Mouse (Mus musculus) ES-CJ7 (cell line): Measurements from ENCODE around the gene Nt5c2.
A peak's percentile ranks its signal among the peaks of the same experiment; 100 is the strongest.

ENCODE experiments used
- DNase-seq: peaks from one replicate; pipeline ENCODE4 v3.0.0; 2011; ENCODE audit warnings: low read depth, low spot score

The Nt5c2 gene

DNA sequence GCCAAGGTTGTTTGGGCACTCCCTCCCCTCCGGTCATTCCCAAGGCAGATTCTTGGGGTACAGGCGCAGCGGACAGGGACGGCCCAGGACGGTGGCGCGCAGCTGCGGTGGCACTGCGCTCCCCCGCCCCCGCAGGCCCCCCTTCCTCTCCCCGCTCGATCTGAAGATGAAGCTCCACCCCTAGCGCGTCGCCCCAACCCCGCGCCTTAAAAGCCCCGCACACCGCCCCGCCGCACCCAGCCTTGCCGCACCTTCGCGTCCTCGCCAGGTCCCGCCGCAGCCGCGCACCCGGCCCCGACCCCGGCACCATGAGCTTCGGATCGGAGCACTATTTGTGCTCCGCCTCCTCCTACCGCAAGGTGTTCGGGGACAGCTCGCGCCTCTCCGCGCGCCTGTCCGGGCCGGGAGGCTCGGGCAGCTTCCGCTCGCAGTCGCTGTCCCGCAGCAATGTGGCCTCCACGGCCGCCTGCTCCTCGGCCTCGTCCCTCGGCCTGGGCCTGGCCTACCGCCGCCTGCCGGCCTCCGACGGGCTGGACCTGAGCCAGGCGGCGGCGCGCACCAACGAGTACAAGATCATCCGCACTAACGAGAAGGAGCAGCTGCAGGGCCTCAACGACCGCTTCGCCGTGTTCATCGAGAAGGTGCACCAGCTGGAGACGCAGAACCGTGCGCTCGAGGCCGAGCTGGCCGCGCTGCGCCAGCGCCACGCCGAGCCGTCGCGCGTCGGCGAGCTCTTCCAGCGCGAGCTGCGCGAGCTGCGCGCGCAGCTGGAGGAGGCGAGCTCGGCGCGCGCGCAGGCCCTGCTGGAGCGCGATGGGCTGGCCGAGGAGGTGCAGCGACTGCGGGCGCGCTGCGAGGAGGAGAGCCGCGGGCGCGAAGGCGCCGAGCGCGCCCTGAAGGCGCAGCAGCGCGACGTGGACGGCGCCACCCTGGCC, at the start of gene Nt5c2, which contains the start of gene Ina:
Gene Nt5c2 (minus strand): TSS at position 707 of the 935 bp plus-strand sequence.
Gene Ina (plus strand): TSS at position 252 of the 935 bp plus-strand sequence.
- peak; percentile 84 for DNase-seq

DNA sequence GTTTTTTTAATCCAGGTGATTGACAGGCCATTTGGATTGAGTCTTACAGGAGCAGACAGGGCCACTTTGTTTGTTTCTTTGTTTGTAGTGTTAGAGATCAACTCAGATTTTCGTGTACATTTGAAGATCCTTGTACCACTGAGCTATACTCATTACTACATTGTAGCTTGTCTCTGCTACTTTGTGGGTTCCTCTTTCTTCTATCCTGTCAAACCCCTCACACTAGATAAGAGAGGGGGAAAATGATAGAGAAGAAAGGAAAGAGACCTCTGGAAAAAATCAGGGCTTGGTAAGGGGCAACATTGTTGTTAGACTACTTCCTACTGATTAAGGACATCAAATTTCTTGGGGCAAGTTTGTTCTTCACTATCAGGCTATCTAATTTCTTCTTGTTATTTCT, 42.7 kb upstream of the Nt5c2 start:
- DNase-seq = no peak

DNA sequence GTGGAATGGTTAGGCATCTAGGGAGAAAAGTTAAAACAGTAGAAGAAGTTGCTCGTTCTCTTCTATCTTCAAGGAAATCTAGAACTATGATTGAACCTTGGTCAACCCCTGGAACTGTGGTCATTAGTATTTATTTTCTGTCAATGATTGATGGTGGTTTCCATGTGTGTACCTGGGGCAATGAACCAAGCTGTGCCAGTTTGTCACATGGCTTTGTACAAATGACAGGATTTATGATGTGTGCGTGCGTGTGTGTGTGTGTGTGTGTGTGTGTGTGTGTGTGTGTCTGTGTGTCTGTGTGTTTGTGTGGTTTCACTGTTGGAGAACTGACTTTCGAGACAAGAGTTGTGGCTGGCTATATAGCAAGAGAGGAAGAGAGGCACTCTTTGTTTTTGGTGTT, 38.5 kb upstream of the Nt5c2 start:
- no peak for DNase-seq

DNA sequence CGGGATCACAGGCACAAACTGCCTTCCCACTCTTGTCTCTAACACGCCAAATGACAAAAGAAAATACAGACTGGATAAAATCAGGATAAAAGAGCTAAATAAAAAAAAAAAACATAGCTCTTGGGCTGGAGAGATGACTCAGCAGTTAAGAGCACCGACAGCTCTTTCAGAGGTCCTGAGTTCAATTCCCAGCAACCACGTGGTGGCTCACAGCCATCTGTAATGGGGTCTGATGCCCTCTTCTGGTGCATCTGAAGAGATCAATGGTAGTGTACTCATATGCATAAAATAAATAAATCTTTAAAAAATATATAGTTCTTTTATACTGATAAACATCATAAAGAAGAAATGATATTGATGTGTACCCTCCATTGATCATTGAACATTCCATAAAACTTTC, 38.0 kb upstream of the Nt5c2 start:
- DNase-seq = no peak

DNA sequence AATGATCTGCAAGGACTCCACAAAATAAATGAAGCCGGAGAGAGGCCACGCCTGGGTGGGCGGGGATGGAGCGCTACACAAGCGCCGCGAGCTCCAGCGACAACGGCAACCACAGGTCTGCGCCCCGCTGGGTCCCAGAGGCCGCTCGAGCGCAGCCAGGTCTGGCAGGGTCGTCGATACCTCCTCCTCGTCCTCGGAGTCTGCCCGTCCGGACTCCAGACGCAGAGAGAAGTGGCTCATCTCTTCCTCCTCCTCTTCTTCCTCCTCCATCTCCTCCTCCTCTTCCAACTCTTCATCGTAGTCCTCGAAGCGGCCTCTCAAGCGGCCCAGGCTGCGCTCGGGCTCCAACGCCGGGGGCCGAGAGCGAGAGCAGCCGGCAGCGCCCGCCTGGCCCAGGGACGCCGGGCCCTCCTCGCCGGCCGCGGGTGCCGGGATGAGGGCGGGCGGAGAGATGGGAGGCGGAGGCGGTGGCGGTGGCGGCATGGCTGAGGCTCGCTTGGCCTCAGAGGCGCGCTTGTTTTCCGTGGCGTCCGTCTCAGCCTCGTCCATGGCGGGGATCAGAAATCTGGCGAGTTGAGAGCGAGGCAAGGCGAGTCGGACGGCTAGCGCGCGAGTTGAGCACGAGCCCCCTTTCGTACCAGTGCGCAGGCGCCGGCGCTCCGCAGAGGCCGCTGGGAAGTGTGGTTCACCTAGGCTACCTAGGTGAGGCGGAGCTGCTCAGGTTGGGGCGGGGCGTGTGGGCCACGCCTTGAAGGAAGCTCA, 35.5 kb upstream of the Nt5c2 start, which contains the start of gene Pcgf6:
Gene Pcgf6 (minus strand): TSS at position 636 of the 762 bp plus-strand sequence.
- DNase-seq = peak; percentile 96

DNA sequence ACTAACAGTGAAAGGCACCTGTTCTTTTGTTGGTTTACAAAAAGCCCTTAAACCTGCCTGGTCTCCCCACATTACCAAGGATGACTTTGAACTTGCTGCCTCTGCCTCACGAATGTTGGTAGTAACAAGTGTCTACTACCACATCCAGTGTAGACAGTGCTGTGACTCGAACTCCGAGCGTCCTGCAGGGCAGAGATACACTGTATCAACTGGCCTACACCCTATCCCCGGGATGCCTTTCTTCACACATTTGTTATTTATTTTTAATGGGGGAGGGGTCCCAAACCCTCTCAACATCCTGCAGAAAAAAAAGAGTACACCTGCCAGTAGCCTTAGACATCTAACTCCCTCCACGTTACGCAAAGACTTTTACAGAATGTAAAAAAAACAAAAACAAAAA, 34.9 kb upstream of the Nt5c2 start:
- no peak for DNase-seq

DNA sequence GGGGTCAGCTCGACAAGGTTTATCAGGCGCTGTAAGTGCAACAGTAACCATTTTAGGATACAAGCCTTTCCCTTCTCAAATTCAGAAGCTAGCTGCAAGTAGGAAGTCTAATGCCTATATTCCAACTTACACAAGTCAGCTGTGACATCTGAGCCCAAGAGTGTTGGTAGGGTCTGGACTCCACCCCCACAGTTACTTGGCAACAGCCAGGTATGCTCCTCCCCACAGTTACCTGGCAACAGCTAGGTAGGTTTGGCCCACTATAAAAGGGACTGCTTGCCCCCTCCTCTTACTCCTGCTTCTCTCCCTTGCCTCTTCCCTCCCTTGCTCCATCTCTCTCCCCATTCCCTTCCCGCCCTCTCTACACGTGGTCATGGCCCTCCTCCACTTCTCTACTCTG, 34.1 kb upstream of the Nt5c2 start:
- peak; percentile 48 for DNase-seq

DNA sequence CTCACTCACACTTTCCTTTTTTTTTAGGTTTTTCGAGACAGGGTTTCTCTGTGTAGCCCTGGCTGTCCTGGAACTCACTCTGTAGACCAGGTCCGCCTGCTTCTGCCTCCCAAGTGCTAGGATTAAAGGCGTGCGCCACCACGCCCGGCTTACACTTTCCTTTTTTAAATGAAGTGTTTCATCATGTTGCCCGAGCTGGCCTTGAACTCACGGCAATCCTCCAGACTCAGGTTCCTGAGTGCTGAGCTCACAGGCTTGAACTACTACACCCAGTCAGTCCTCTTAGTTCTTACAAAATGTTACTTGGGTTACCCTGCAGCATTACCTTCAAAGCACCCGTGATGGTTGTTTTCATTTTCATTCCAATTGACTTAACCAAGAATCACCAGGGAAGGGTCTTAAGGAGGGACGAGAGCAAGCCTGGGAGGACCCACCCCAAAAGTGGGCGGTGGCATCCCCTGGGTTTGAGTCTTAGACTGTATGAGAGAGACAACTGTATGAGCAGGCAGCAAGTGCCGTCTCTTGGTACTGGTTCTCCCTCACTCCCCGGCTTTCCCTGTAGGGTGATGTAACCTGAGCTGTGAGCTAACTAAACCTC, 32.4 kb upstream of the Nt5c2 start:
- peak; percentile 92 for DNase-seq

DNA sequence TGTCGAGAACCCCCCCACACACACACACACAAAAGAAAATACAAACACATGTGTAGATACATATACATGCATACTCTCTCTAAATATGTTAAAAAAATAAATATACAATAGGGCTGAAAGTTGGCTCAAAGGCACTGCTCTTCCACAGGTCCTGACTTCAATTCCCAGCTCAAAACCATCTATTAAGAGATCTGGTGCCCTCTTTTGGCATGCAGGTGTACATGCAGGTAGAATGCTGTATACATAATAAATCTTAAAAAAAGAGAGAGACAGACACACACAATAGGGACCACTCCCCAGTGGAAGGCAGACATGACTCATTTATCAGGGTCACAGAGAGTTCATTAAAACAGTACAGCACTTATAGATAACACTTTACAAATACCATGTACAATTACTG, 31.4 kb upstream of the Nt5c2 start:
- no peak for DNase-seq

DNA sequence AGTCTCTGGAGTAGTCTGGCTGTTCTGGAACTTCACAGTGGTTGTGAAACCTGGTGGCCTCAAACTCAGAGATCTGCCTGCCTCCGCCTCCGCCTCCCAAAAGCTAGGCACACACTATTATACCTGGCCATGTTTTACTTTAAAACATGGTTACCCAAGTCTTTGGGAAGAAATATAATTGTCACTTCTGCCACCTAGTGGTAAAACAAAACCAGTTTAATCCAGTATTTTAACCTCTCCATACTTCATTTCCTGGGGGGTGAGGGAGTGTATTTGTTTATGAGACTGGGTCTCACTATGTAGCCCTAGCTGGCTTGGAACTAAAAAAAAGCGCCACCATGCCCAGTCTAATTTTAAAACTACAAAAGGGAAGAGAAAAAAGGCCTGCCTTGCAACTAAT, 28.7 kb upstream of the Nt5c2 start:
- DNase-seq = no peak

DNA sequence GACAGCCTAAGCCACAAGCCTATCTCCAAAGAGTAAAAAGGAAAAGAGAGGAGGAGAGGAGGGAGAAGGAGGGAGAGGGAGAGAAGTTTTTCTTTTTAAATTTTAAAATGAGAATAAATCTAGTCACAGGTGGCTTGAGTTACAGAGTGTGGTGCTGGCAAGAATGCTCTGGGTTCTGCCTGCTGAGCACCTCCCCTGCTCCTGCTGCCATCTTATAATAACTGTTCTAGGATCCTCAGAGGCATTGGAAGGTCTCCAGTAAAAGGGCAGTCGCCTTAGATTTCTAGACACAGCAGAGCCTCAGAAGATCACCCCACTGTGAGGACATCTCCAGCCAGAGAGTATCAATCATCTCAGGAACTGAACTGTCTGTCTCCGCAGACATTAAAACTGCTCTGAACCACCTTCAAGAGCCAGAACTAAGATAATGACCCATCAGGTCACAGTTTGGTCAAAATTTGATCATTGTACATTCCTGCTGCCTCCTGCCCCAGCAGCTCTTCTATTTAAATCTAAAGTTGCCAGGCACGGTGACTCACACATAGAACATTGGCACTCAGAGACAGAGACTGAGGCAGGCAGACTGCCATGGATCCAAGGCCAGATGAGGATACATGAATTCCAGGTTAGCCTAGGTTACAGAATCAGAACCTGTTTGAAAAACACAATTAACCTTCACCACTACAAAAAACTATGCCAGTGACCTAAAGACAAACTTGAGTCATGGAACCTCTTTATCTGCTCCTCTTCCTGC, 25.9 kb upstream of the Nt5c2 start:
- no peak for DNase-seq

DNA sequence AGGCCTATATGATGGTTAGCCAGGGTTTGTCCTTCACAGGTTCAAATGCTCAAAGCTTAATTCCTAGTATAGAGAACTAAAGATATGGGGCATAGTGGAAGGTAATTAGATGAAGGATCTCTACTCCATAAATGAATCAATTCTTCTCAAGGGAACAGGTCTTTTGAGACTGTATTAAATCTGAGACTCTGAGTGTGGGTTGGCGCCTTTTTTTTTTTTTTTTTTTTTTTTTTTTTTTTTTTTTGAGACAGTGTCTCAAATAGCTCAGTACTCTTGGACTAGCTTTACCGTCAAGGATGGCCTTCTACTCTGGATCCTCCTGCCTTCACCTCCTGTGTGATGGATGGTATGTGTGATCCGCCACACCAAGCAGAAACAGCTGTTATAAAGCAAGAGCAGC, 21.6 kb upstream of the Nt5c2 start:
- no peak for DNase-seq

DNA sequence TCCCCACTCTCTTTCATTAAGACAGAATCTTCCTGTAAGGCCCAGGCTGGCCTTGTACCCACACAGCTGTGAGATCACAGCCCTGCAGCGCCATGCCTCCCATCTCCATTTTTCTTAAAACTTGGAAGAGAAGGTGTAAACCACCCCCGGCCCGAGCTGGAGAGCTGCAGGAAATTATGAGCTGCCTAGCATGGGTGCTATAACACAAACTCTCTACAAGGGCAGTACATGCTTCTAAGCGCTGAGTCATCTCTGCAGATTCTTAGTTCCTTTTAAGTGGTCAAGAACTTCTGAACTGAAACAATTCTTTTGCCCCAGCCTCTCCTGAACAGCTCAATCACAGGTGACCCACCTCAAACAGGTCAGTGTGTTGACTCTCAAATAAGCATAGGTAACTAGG, 20.0 kb upstream of the Nt5c2 start:
- no peak for DNase-seq

DNA sequence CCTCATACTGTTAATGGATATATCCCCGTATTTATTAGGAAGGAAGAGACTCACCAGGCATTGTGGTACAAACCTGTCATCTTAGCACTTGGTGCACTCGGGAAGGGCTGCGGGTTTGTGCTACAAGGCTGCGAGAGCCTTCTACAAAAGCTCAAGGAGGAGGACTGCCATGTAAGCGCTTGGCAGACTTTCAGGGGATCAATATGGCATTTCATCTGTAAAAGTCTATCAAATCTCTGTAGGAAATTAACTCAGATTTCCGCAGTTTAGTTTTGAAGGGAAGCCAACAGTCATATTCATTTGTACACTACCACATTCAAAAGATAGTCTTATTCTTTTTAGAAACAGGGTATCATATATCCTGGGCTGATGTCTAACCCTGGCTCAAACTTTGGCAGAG, 16.8 kb upstream of the Nt5c2 start:
- no peak for DNase-seq

DNA sequence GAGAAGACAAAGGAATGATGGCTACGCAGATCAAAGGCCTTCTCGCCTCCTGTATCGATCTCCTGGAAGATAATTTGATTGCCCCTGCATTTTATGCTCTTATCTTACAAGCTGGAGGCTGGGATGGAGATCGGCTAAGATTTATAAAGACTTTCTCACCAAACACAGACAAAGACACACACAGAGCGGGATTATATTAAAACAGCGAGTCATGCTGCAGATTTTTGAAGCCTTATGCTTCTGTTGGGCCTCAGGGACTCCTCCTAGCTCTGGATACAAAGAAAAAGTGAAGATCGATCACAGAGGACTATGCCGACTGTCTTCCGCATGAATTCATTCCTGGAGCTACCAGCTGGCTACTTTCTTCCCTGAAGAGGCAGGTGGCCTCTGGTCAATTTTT, 14.8 kb upstream of the Nt5c2 start:
- DNase-seq = no peak

DNA sequence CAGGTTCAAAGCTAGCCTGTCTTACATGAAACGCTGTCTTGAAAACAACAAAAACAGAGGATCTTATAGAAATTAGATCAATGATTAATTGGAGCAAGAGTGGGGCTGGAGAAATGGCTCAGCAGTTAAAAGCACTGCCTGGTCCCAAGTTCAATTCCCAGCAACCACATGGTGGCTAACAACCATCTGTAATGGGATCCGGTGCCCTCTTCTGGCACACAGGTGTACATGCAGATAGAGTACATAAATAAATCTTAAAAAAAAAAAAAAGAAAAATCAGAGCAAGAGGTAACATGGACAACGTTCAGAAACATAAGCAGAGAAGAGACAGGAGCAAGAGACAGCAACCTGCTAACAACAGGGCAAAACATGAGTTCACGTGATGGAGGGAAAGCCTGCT, 11.6 kb upstream of the Nt5c2 start:
- peak; percentile 39 for DNase-seq

DNA sequence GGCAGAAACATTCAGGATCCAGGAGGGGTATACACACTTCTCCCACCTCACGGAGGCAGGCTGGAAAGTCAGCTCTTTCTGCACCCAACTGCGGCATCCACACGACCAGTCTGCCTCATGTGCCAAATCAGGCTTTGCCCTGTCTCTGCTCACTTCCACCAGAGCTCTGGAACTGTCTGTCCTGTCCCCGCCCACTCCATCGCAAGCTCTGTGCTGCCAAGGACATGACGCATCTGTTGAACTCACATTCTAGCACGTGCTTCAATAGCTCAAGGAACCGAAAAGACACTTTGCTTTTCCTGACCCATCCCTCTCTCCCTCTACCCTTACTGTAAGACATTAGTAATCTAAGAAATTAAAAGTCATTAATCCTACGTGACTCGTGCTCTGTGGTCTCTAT, 10.0 kb upstream of the Nt5c2 start:
- DNase-seq = peak; percentile 20

DNA sequence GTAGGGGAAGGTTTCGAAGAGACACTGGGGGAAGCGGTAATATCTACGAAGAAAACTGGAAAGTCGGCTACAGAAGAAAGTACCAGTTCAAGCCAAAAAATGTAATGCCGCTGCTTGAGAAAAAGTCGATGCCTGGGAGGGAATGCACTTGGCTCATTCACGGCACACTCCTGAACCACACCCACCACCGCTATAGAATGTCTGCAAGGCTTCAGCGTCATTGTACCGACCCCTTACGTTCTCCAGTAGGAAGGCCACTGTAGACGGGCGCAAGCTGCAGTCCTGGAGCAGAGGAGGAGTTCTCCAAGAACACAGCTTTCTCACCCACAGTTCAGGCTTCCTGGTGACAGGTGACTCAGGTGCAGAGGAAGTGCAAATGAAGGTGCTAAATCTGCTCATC, 8.6 kb upstream of the Nt5c2 start:
- DNase-seq = peak; percentile 62

DNA sequence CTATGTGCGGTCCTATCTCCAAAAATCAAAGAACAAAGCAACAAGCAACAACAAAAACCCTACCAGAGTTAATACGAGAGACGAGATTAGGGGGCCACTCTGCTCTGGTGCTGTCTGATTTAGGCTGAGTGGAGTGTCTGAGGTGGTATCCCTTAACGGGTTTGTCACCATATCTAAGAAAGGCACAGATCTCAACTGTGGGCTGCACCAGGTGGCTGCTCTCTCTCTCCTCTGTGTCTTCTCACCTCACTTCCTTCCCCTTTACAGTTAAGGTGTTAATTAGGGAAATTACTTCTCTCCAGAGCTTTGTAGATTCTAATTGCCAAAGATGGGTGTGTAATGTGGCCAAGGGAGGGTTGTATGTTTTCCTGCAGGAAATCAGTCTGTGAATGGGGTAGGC, 7.8 kb upstream of the Nt5c2 start:
- no peak for DNase-seq

DNA sequence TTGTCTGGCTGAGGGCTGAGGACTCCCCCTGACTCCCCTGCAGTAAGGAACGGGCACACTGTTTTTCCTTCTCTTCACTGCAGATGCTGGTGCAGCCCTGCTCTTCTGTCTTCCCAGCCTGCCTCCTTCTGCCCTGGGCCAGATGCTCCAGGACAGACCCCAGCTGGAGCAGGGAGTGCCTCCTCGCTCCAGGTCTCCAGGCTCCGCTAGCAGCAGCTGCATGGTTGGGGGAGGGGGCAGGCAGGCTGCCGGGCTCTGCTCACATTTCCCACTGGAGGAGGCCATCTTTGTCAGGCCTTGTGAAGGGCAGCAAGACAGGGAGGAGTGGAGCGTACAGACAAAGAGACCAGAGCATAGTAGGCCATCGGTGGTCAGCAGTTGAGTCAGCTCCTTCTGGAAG, 4.4 kb upstream of the Nt5c2 start:
- DNase-seq = peak; percentile 87

DNA sequence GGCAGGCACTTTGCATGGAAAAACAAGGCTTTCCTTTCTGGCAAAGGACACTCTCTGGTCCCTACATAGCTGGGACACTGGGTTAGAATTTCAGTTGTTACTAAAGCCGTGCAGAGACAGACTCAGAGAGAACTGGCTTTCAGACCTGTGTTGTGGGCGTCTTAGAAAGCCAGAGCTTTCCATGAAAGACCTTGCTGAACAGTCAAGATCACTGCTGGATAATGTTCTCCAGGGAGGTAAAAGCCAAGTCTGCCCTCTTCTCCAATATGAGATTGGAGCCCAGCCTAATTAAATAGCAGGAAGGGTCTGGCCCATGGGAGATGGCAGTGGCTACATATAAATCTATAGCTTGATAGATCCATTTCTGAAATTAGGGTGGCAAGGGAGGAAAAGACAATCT, 3.4 kb upstream of the Nt5c2 start:
- DNase-seq = no peak

DNA sequence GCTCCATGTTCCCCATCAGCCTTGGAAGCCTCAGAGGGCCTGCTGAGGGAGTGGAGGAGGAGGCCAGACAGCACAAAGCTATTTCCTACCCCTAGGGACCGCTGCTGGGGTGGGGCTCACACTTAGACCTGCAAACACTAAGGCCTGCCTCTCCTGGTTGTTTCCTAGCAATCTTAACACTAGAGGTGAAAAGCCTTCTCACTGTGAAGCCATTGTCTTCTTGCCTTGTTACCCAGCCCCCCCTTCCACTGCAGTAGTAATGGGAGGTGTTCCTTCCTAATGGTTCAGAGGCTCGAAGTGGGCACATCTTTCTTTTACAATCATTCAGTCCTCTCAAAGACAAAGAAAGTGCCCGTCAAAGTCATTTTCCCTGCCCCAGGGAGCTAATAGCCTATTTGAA, 2.9 kb upstream of the Nt5c2 start:
- DNase-seq = peak; percentile 90
